Mouse (Mus musculus): ENCODE results near the gene Styxl1. TPM values are rescaled to one million over a fixed set of nuclear protein-coding genes. Genes with fewer than 3 reads are reported as not detected.

The Styxl1 gene
- total RNA-seq (2021), result 1 to 10 TPM; 1.6 to 1.7 TPM
- long read RNA-seq, experiment 1, partial matches to known transcripts, result 1 of 2 reads
- long read RNA-seq, experiment 1, other reads (novel, unspliced or antisense), result 1 of 2 reads
- long read RNA-seq, experiment 2, result 0 reads

DNA sequence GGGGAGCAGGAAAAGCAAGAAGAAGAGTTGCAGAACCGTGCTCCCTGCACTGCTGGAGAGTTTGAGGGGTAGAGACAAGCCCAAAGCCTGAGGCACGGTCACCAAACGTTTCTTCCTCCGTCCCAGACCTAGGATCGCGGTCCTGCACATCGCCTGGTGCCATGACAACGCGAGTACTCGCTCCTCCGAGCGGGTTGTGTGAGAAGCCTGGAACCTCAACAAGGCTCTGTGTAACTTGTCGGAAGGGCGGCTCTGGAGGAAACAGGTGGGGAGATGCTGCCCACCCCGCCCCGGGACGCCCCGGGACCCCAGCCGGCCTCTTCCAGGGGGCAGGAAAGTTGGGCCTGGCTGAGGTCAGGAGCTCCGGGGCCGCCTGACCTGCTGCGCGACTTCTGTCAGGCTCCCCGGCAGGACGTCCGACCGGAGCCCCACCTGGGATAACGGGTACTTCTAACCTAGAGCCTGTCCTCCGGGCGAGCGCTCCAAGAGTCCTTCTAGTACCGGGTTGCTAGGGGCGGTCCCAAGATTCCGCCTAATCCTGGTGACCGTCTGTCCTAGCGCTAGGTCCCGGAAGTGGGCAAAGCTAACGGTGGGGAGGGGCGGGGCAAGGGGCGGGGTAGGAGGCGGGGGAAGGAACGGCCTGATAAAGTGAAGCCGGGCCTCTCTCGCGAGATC, at the start of gene Styxl1:
Gene Styxl1, minus strand, starts transcription at position 590 of the 675 bp plus-strand sequence.
- peak in 1 of 2 experiments; percentile 13 for DNase-seq (ENCODE audit: low spot score in 2 of 2)

DNA sequence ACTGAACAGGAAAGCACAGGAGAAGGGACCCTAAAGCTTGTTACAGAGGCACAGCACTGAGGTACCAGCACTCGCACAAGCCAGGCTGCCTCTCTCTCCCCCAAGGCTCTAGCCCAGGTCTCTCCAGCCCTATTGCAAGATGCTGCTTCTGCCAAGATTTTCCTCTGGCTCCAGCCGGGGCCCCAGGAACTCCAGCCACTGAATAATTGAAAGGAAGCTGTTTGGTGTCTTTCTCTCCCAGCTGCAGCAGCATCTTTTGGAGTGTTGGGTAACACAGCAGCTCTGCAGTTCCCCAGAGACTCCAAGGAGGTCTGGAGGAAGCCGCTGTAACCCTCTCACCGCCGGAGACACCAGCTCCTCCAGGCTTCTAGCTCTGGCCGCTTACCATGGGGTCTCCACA, 48.0 kb upstream of the Styxl1 start:
- DNase-seq (ENCODE audit: low spot score in 2 of 2), result no peak

DNA sequence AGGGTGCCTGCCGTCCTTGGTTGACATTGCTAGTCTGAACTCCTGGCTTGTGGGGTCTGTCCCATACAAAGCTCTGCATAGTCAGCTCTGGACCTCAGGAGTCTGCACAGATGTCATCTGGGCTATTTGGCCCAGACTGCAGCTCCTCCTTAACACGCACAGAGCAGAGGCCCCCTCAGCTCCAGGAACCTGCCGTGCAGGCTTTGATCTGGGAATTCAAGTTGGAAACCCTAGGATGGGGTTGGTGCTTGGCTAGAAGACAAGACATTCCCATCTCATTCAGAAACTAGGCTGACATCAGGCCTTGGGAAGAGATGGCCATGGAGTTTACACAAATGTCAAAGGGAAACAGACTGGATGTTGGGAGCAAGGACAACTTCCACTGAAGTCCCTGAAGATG, 46.3 kb upstream of the Styxl1 start:
- no peak for DNase-seq (ENCODE audit: low spot score in 2 of 2)

DNA sequence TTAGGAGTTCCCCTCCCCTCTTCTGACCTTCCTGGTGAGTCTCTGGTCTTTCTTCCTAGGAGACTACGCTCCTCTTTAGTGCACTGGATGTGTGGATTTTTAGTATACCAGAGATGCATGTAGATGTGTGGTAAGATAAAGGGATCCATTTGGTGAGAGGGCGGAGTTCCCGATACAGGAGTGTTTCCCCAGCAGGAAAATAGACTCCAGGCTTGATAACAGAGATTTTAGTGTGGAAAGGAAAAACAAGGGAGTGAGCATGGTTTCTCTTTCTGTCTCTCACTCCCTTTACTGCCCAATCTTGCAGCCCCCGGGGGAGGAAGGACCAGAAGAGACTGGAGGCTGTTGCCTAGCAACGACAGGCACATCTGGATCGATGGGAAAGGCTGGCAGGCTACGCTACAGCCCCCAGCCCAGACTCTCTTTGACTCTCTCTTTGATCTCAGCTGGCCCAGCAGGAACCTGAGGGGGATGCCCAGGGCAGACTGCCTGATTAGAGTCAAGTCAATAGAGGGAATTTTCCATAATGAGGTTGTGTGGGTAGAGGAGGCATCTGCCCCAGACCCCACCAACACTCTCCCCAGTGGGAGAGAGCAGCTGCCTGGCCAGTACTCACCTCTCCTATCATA, 44.2 kb upstream of the Styxl1 start:
- DNase-seq (ENCODE audit: low spot score in 2 of 2), result no peak

DNA sequence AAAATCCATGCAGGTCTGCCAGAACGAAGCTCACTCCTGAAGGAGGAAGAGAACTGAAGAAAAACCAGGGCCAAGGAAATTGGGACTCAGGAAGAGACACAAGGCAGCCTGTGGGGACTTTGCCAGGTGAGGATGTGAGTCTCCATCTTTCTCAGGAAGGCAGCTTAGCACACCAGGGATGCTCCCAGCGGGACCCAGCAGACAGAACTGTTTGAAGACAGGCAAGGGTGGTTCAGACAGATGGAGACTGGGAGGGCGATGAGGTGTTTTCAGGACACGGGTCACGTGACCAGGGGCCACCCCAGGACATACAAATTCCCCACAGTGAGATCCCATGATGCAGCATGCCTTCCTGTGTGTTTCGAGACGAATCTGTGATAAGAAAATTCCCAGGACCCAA, 40.3 kb upstream of the Styxl1 start:
- DNase-seq (ENCODE audit: low spot score in 2 of 2), result no peak

DNA sequence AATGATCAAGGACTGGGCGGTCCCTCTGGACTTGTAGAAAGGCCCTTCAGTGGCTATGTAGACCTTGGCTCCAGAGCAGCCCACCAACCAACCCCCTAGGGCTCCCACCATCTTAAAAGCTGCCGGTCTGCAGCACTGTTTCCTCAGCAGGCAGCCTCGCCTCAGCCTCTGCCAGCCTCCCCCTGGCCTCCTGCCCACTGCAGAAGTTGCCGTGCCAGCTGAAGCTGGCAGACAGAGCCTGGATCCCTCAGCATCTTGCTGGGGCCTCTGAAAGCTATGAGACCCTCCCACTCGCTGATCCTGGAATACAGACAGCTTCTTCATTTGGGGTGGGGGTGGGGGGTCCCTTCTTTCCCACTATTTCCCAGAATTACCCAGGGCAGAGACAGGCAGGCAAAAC, 34.8 kb upstream of the Styxl1 start:
- DNase-seq (ENCODE audit: low spot score in 2 of 2), result no peak

DNA sequence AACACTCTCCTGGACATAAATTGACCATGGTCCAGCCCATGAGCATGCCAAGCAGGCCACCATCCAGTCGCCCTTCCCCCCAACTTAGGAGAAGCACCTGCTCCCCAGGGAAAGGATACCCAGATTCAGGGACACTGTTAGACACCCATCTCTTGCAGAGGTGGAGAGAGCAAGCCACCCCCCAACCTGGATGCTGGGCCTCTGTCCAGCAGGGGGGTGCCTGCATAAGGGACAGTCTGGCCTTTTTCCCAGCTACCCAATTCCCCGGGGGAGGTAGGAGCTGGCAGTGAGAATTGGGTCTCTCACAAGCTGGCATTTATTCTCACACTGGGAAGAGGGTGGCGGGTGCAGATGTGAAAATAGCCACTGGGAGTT, 29.1 kb upstream of the Styxl1 start:
- DNase-seq (ENCODE audit: low spot score in 2 of 2), result no peak

DNA sequence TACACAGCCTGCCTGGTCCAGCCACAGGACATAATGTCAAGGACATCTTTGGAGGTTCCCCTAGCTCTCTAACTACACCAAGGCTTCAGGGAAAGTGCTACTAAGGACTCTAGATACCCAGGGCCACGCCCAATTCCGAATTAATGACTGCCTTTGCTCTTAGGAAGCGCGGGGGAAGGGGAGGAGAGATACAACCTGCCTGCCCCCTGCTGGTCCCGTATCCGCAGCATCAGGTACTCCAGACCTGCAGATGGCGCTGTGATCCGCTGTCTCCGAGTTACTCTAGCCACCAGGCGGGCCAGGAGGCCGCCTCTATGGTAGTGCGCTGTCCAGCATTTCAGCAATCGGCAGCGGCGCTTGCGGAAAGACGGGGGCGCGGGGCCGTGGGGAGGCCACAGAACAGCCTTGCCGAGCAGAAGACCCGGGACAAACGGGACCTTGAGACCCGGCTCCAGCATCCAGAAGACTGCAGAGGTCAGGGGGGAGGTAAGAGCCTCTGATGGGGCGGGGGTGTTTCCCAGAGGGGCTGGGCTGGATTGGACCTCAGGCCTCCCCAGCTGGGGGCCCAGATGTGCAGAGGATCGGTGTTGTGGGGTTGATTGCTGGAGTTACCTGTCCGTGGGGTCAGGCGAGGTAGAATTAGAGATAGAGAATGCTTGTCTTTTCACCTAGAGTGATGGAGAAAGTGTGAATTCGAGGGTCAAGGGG, 28.5 kb upstream of the Styxl1 start, which contains the start of gene Srrm3:
Gene Srrm3, plus strand, starts transcription at position 336 of the 708 bp plus-strand sequence.
- peak; percentile 84 to 87 for DNase-seq (ENCODE audit: low spot score in 2 of 2)

DNA sequence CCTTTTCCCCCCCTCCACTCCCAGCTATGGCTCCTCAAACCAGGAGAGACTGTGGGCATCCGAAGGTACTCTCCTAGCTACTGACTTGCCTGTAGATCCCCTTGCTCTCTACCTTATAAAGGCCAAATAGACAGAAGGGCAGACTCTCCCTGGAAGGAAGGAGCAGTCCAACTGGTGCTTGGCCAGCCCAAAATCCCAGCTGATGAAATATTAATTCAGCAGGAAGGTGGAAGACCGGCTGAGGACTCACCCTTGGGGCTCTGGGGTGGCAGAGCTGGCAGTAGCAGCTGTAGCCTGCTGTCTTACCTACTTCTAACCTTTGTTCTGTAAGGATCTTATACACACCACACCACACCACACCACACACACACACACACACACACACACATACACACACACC, 26.6 kb upstream of the Styxl1 start:
- no peak for DNase-seq (ENCODE audit: low spot score in 2 of 2)

DNA sequence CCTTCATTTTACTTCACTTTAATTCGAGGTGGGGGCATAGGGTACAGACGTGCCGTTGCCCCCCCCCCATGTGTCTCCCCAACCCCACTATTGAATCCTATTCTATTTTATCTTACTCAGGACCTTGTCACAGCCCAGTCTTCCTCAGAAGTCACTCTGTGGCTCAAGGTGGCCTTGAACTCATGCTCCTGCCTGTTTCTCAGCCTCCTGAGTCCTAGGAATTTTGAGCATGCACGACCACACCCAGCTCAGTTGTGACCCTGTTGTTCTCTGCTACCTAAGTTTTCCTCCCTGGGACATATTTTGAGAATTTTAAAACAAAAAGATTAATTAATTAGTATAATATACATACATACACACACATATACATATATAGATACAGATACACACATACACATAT, 25.5 kb upstream of the Styxl1 start:
- no peak for DNase-seq (ENCODE audit: low spot score in 2 of 2)

DNA sequence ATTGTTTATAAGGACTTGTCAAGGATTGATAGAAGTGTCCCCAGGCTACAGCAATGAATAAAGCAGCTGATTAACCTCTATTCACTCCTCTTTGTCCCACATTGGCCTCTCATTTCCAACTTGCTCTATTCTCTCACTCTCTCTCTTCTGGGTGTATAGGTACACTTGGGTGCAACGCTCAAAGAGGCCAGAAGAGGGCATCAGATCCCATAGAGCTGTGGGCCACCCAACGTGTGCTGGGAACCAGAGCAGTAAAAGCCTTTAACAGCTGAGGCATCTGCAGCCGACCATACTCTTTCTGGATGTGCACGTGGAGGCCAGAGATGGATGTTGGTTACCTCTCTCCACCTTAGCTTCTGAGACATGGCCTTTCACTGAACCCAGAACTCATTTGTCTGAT, 24.9 kb upstream of the Styxl1 start:
- no peak for DNase-seq (ENCODE audit: low spot score in 2 of 2)

DNA sequence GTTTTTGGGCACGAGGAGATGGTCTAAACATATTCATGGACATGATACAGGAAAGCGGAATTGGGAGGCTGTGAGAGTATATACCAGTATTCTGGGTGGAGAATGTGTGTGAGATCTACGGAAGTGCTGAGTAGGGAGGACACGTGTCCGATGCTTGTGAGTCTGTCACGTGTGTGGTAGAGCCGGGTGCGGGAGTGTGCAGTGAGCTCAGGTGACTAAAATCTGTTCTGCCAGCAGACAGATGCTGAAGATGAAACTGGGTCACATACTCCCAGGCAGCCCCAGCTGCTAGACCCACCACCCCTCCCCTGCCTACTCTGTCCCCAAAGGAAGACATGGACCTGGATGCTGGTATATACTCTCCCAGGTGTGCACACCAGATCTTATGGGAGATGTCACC, 24.5 kb upstream of the Styxl1 start:
- no peak for DNase-seq (ENCODE audit: low spot score in 2 of 2)

DNA sequence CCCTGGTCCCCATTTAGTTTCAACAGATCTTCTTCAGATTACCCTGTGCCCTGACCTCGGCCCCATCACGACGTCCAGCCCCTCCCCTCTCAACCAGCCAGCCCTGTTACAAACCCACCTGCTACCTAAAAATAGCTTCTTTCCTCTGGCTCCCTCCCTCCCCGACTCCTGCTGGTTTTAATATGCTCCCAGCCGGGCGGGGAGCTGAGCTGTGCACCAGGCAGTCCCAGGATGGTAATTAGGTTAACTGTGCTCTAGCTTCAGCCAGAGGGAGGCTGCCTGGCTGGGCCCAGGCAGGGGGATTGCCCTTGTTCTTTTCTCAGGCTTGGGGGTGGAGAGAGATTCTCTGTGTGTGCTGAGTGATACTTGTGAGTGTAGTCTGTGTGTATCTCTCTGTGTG, 22.7 kb upstream of the Styxl1 start:
- DNase-seq (ENCODE audit: low spot score in 2 of 2), result no peak

DNA sequence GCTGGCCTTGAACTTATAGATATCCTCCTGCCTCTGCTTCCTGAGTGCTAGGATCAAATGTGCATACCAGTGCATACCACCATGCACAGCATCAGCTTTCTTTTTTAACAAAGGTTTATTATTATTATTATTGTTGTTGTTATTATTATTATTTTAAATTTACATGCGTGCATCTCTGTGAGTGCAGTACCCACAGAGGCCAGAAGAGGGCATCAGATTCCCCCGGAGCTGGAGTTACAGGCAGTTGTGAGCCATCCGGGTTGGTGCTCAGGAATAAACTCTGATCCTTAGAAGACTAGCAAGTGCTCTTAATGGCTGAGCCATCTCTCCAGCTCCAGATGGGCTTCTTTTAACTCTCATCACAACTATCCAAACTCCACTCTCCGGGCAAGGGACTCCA, 21.6 kb upstream of the Styxl1 start:
- DNase-seq (ENCODE audit: low spot score in 2 of 2), result no peak

DNA sequence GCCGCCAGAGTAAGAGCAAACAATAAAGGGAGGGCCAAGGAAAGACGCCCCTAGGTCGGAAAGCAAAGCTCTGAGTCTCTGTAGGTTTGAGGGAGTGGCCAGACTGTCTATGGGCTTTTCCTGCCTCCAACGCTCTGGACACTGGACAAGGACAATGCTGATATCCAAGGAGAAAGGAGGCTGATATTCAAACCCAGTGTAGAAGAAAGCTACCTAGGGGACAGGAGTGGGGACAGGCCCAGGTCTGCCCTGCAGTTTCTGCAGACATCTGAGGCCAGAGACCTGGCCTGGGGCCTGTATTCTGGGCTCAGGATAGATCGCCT, 16.6 kb upstream of the Styxl1 start:
- DNase-seq (ENCODE audit: low spot score in 2 of 2), result no peak

DNA sequence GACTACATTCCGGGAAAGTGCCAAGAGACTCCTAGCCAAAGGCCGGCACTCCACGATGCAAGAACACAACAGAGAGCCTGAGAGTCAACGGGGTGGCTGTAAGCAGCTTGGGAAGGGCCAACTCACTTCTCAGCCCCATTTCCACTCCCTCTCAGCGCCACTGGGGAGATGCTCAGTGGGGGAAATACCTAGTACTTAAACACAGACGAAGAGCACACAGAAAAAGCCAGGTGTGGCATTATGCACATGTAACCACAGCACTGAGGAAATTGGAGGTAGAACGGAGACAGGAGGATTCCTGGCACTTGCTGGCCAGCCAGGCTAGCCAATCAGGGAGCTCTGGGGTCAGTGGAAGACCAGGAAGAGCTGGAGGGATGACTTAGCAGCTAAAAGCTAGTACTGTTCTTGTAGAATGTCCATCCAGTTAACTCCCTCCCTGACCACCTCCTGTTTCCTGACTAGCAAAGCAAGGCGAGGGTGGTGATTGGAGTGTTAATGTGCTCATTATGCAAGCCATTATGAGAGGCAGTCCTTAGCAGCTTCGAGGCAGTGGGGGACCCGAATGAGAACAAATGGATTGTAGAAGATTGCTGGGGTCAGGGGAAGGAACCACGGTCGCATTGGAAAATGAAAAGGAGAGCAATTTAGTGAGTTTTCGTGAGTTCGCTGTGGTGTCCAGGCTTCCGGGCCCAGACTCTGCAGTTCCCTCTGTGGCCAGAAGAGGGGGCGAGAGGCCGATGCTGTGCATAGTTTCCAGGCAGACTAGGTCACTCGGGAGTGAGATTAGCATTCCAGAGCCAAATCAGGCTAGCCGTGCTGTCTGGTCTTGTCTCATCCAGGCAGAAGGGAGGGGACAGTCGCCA, 16.0 kb upstream of the Styxl1 start:
- DNase-seq (ENCODE audit: low spot score in 2 of 2), result peak; percentile 78 to 84

DNA sequence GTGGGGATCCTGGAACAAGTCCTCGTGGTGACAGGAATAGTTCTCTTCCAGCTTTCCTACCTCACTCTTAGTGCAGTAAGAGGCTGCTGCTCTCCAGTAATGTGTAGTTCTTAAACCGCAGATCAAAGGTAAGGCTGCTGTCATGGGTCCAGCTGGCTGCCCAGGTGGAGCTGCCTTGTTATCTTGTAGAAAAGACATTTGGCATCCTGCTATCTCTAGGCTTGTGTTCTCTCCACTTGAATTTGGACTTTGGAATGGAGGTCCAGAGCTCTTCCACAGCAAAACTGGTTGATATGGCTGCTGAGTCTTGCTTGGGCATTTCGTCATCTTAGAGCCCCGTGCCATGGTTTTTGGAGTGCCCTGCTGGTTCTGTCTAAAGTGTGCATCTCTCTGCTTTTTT, 4.7 kb upstream of the Styxl1 start:
- DNase-seq (ENCODE audit: low spot score in 2 of 2), result no peak

DNA sequence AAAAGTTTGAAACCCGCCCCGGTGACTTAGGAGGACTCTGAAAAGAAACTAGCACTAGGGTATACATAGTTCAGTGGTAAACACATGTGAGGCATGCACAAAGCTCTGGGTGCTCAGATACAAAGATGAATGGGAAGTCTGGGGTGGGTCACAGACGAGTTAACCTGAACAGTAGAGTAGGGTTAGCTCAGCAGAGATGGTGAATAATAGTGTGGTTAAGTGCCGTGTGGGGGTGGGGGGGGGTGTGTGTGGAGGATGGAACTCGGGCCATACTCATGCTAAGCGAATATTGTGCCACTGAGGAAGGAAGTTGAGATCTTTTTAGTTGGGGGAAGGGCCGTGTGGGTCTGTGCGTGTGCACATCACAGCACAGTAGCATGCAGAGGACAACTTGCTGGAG, 2.1 kb upstream of the Styxl1 start:
- DNase-seq (ENCODE audit: low spot score in 2 of 2), result no peak

DNA sequence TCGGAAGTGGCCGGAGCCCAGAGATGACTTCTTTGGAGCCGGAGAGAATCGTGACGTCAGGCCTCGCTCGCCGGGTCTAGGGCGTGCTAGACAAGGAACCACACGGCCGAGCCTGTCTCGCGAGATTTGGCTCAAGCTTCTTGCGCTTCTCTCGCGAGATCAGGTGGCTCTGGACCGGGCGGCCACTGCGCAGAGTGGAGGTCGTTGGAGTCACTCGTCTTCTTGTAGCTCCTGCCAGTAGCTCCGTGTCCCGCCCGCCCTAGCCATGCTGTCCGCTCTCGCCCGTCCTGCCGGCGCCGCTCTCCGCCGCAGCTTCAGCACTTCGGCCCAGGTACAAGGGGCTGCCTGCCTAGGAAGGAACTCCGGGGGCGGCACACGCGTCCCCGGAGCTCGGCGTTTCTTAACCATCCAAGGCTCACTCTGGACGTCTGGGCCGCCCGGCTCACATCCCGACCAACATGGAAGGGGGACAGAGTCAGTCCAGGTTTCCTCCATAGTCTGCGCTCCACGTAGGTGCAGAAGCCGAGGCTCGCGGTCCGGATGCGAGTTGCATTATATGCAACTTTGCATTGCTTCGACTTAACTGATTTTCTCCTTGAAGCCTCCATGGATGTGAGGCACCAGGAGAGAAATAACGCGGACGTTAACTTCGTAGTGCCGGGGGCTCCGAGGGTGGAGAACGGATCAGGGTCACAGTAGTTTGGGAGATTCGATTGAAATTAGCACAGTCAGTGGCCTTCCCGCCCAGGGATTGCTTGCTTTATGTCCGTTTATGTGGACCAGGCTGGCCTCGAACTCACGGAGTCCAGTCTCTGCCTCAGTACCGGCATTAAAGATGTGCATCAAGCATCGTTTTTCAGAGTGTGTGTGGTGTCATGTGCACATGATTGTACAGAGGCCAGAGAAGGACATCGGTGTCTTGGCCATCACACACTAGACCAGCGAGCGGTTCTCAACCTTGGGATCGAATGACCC, 573 bp upstream of the Styxl1 start, which contains the start of gene Mdh2:
Gene Mdh2, plus strand, starts transcription at position 10 of the 975 bp plus-strand sequence.
- DNase-seq (ENCODE audit: low spot score in 2 of 2), result peak; percentile 91 to 98

DNA sequence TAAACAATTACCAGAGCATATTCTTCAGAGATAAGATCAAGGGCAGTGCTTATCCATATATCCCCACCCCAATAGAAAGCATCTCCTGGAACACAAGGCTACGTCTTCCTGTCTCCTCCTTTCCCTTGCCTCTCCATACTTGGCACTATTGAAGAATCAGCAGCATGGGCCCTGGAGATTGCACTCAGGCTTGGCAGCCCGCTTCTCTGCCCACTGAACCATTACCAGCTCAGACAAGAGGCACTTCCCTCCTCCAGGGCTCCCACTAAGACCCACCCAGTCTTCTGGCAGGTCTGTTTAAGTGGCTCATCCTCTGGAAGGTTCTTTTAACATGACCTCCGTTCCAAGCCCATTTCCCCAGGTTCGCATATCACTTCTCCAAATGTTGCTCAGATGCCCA, 1.6 kb downstream of the Styxl1 start:
- no peak for DNase-seq (ENCODE audit: low spot score in 2 of 2)

All from adrenal gland, postnatal 4 days (tissue).